Comparison of ENCODE assay signal across 8 mouse cellular contexts in genomic region chr5:136186723-136187122, GRCm38 (mm10). TPM values are rescaled to one million over a fixed set of nuclear protein-coding genes. Genes with fewer than 3 reads are reported as not detected.
A peak's percentile ranks its signal among the peaks of the same experiment; 100 is the strongest.
DNase-seq lines count a peak whose midpoint lies in the region; ATAC-seq and TF ChIP-seq lines count a peak whose summit lies in the region.

No protein-coding gene starts in this region.

- H3K9ac ChIP-seq in intestine, embryonic 16.5 days (ENCODE audit: low read depth, low read length): no peak overlapping the region

- H3K27ac ChIP-seq in embryonic fibroblast, embryonic 13.5 days (ENCODE audit: insufficient read depth, low read length): no peak overlapping the region
- H3K27ac ChIP-seq in intestine, embryonic 16.5 days (ENCODE audit: low read length): no peak overlapping the region
- no peak overlapping the region for H3K27ac ChIP-seq in spleen, adult 2 months (ENCODE audit: insufficient read depth, low read length)

- no peak overlapping the region for H3K4me2 ChIP-seq in intestine, embryonic 16.5 days (ENCODE audit: low read depth, low read length)

- H3K4me1 ChIP-seq in embryonic fibroblast, embryonic 13.5 days (ENCODE audit: control insufficient read depth, insufficient read depth, low read length): no peaks in the 10 kb centered on the region
- no peaks in the 10 kb centered on the region for H3K4me1 ChIP-seq in intestine, embryonic 16.5 days (ENCODE audit: control insufficient read depth, insufficient read depth, low read length)
- no peaks in the 10 kb centered on the region for H3K4me1 ChIP-seq in spleen, adult 2 months (ENCODE audit: control insufficient read depth, insufficient read depth, insufficient read length)

- no peaks in the 10 kb centered on the region for H3K27me3 ChIP-seq in intestine, embryonic 16.5 days (replicated peaks; ENCODE audit: control insufficient read depth, insufficient read depth, low read length)
- H3K27me3 ChIP-seq in spleen, adult 2 months (ENCODE audit: control insufficient read depth, insufficient read depth, low read length): no peaks in the 10 kb centered on the region

- ATAC-seq in intestine, embryonic 16.5 days: 0 out of 2 replicates have a peak, but pooled peaks have one; percentile 42

- WGBS in intestine, embryonic 16.5 days: 38% methylated on average over 4 of the region's 4 CpGs
- 22% methylated on average over 4 of the region's 4 CpGs for WGBS in spleen, adult 2 months

- TF ChIP-seq POLR2A in embryonic fibroblast, embryonic 13.5 days (IDR thresholded peaks at IDR 0.05; ENCODE audit: low read depth, low read length): no peak
- TF ChIP-seq POLR2A in spleen, adult 2 months (IDR thresholded peaks at IDR 0.05; ENCODE audit: low read depth, low read length): no peak

- H3K36me3 ChIP-seq in intestine, embryonic 16.5 days (ENCODE audit: control insufficient read depth, insufficient read depth, low read length): peaks cover 5% of the 10 kb centered on the region
- H3K36me3 ChIP-seq in spleen, adult 2 months (ENCODE audit: control insufficient read depth, insufficient read depth, low read length): peaks cover 11% of the 10 kb centered on the region

- TF ChIP-seq CTCF in embryonic fibroblast, embryonic 13.5 days (IDR thresholded peaks at IDR 0.05; ENCODE audit: borderline replicate concordance, insufficient read depth, low read length): peak; percentile 79; the same call in 1 of the 2 replicates
- TF ChIP-seq CTCF in spleen, adult 2 months (IDR thresholded peaks at IDR 0.05; ENCODE audit: extremely low read depth, insufficient read depth, insufficient read length, insufficient replicate concordance): peak; percentile 94; the same call in 1 of the 2 replicates

- no peaks in the 10 kb centered on the region for H3K9me3 ChIP-seq in intestine, embryonic 16.5 days (ENCODE audit: control insufficient read depth, low read length)

- no peak overlapping the region for H3K4me3 ChIP-seq in embryonic fibroblast, embryonic 13.5 days (ENCODE audit: insufficient read depth, low read length)
- H3K4me3 ChIP-seq in intestine, embryonic 16.5 days (ENCODE audit: low read length): no peak overlapping the region
- H3K4me3 ChIP-seq in spleen, adult 2 months (ENCODE audit: extremely low read depth, insufficient read depth, insufficient read length): no peak overlapping the region

- DNase-seq in adrenal gland, adult 2 months: peak; percentile 29
- DNase-seq in adrenal gland, postnatal 25 days: no peak
- DNase-seq in right cerebral cortex, adult 2 months (ENCODE audit: low spot score in 2 of 2): peak; percentile 61 to 74
- no peak for DNase-seq in right cerebral cortex, adult 18-20 months
- DNase-seq in lung, postnatal 4 days: peak; percentile 65 to 80
- DNase-seq in spleen, adult 2 months (ENCODE audit: low read depth in 1 of 2, low spot score in 2 of 2): peak; percentile 50 to 73

RNA-seq across cellular contexts. Expression of gene Prkrip1, which starts 12.0 kb away (rescaled TPM):
- 10 to 100 TPM; 33.7 to 34.5 TPM for total RNA-seq in adrenal gland, adult 2 months (2021)
- polyA plus RNA-seq in adrenal gland, adult 2 months (2012; rRNA removed): 2.5 and 4.3 TPM in 2 replicates
- total RNA-seq in adrenal gland, postnatal 25 days (2021): 30.6 and 35.9 TPM in 2 replicates
- 39.4 TPM in 2 replicates for polyA plus RNA-seq in embryonic fibroblast, embryonic 13.5 days (2011; ENCODE audit: insufficient read length, low read depth, missing spikeins)
- polyA plus RNA-seq in intestine, embryonic 16.5 days (2015; fragmentation: Nextera tagmentation; extraction: Ambion mirVana): 38.5 and 44.1 TPM in 2 replicates
- 7.3 and 8.8 TPM in 2 replicates for polyA plus RNA-seq in spleen, adult 2 months (2012; rRNA removed)

RNA-seq across cellular contexts. Expression of gene Orai2, which starts 16.2 kb away (rescaled TPM):
- 1 to 10 TPM; 2.5 to 4.0 TPM for total RNA-seq in adrenal gland, adult 2 months (2021)
- polyA plus RNA-seq in adrenal gland, adult 2 months (2012; rRNA removed): 9.5 and 9.7 TPM in 2 replicates
- 1.8 and 2.5 TPM in 2 replicates for total RNA-seq in adrenal gland, postnatal 25 days (2021)
- 11.3 and 14.6 TPM in 2 replicates for polyA plus RNA-seq in embryonic fibroblast, embryonic 13.5 days (2011; ENCODE audit: insufficient read length, low read depth, missing spikeins)
- polyA plus RNA-seq in intestine, embryonic 16.5 days (2015; fragmentation: Nextera tagmentation; extraction: Ambion mirVana): 6.3 and 7.1 TPM in 2 replicates
- 113 and 167 TPM in 2 replicates for polyA plus RNA-seq in spleen, adult 2 months (2012; rRNA removed)

RNA-seq across cellular contexts. Expression of gene Alkbh4, which starts 50.8 kb away (rescaled TPM):
- total RNA-seq in adrenal gland, adult 2 months (2021): 1 to 10 TPM; 7.8 to 8.9 TPM
- polyA plus RNA-seq in adrenal gland, adult 2 months (2012; rRNA removed): 16.3 and 20.6 TPM in 2 replicates
- total RNA-seq in adrenal gland, postnatal 25 days (2021): 8.8 and 9.5 TPM in 2 replicates
- polyA plus RNA-seq in embryonic fibroblast, embryonic 13.5 days (2011; ENCODE audit: insufficient read length, low read depth, missing spikeins): 8.1 and 8.8 TPM in 2 replicates
- polyA plus RNA-seq in intestine, embryonic 16.5 days (2015; fragmentation: Nextera tagmentation; extraction: Ambion mirVana): 16.7 and 17.2 TPM in 2 replicates
- polyA plus RNA-seq in spleen, adult 2 months (2012; rRNA removed): 19.6 and 28.4 TPM in 2 replicates

RNA-seq across cellular contexts. Expression of gene Lrwd1, which starts 50.8 kb away (rescaled TPM):
- total RNA-seq in adrenal gland, adult 2 months (2021): 10 to 100 TPM in 1 of 2 experiments, 1 to 10 TPM in 1; 8.0 to 11.9 TPM
- 24.8 and 26.6 TPM in 2 replicates for polyA plus RNA-seq in adrenal gland, adult 2 months (2012; rRNA removed)
- 13.8 and 14.3 TPM in 2 replicates for total RNA-seq in adrenal gland, postnatal 25 days (2021)
- 22.5 and 24.1 TPM in 2 replicates for polyA plus RNA-seq in embryonic fibroblast, embryonic 13.5 days (2011; ENCODE audit: insufficient read length, low read depth, missing spikeins)
- polyA plus RNA-seq in intestine, embryonic 16.5 days (2015; fragmentation: Nextera tagmentation; extraction: Ambion mirVana): 22.3 and 22.7 TPM in 2 replicates
- 39.5 and 46.4 TPM in 2 replicates for polyA plus RNA-seq in spleen, adult 2 months (2012; rRNA removed)

RNA-seq across cellular contexts. Expression of gene Sh2b2, which starts 59.6 kb away (rescaled TPM):
- 10 to 100 TPM; 27.0 to 30.0 TPM for total RNA-seq in adrenal gland, adult 2 months (2021)
- polyA plus RNA-seq in adrenal gland, adult 2 months (2012; rRNA removed): 57.6 and 89.9 TPM in 2 replicates
- 14.2 and 26.8 TPM in 2 replicates for total RNA-seq in adrenal gland, postnatal 25 days (2021)
- 1.3 and 2.0 TPM in 2 replicates for polyA plus RNA-seq in embryonic fibroblast, embryonic 13.5 days (2011; ENCODE audit: insufficient read length, low read depth, missing spikeins)
- polyA plus RNA-seq in intestine, embryonic 16.5 days (2015; fragmentation: Nextera tagmentation; extraction: Ambion mirVana): 2.2 TPM in 2 replicates
- 18.8 and 30.3 TPM in 2 replicates for polyA plus RNA-seq in spleen, adult 2 months (2012; rRNA removed)

Comparison
In these comparisons a context has a peak if more than half of its experiments do, and no peak if none do; other contexts are left out.
1. DNase-seq: peak in adrenal gland, adult 2 months (single experiment), right cerebral cortex, adult 2 months (2 of 2), lung, postnatal 4 days (2 of 2) and spleen, adult 2 months (2 of 2); none in adrenal gland, postnatal 25 days (single experiment) and right cerebral cortex, adult 18-20 months (single experiment).